Mouse (Mus musculus) CH12.LX (cell line): ENCODE results near the gene Afm. TPM values are rescaled to one million over a fixed set of nuclear protein-coding genes. Genes with fewer than 3 reads are reported as not detected.

Experiments
- DNase-seq: peaks from one replicate; pipeline ENCODE4 v3.0.0-alpha.2; 2013; ENCODE audit errors: extremely low read depth
- H3K27ac ChIP-seq: 2 replicates; pipeline ENCODE4 v1.5.1; 2012; ENCODE audit warnings: low read depth, mild to moderate bottlenecking, control low read depth, moderate library complexity; ENCODE audit not compliant: insufficient read depth
- H3K27me3 ChIP-seq: replicated peaks from 2 replicates; pipeline ENCODE3; 2012; ENCODE audit warnings: inconsistent platforms
- H3K36me3 ChIP-seq, 2 experiments: replicated peaks in 1 of 2; 2 replicates each; pipeline versions ENCODE3 to v1.6.1; 2012; ENCODE audit warnings: inconsistent platforms in 1 of 2, low read length in 1 of 2, mild to moderate bottlenecking in 1 of 2, mixed read lengths in 1 of 2, moderate library complexity in 1 of 2; ENCODE audit not compliant: control insufficient read depth in 1 of 2, insufficient read depth in 1 of 2
- H3K4me1 ChIP-seq, 2 experiments: 2 replicates each; pipeline ENCODE4 v1.6.1; 2012; ENCODE audit warnings: inconsistent platforms in 1 of 2, moderate library complexity in 1 of 2; ENCODE audit not compliant: insufficient read depth in 2 of 2, control insufficient read depth in 1 of 2
- H3K4me2 ChIP-seq: 2 replicates; pipeline ENCODE4 v1.6.1; 2012; ENCODE audit warnings: low read depth, mild to moderate bottlenecking, control low read depth; ENCODE audit not compliant: poor library complexity, insufficient read depth, severe bottlenecking
- H3K4me3 ChIP-seq, 3 experiments: fragments of 150-350 bp in 1 of 3; sonication (generic) in 1 of 3; replicated peaks in 1 of 3; 2 replicates each; pipeline versions ENCODE3 to v1.5.1; 2011 to 2012; ENCODE audit warnings: low read depth in 2 of 3, low read length in 2 of 3, mild to moderate bottlenecking in 2 of 3, moderate library complexity in 2 of 3, control low read depth in 1 of 3, improper control_type of control experiment in 1 of 3, inconsistent platforms in 1 of 3, mixed read lengths in 1 of 3; ENCODE audit not compliant: poor library complexity in 1 of 3
- H3K79me2 ChIP-seq: replicated peaks from 2 replicates; pipeline ENCODE4 v1.6.1; 2012; ENCODE audit warnings: mild to moderate bottlenecking, moderate library complexity; ENCODE audit not compliant: control insufficient read depth, poor library complexity, insufficient read depth, severe bottlenecking; ENCODE audit errors: extremely low read depth
- H3K9ac ChIP-seq: 2 replicates; pipeline ENCODE4 v1.6.1; 2012; ENCODE audit warnings: low read depth, mild to moderate bottlenecking, control low read depth, moderate library complexity; ENCODE audit not compliant: insufficient read depth
- H3K9me3 ChIP-seq: replicated peaks from 2 replicates; pipeline ENCODE3; 2012; ENCODE audit warnings: low read length, inconsistent platforms, mixed read lengths
- BHLHE40 ChIP-seq: IDR thresholded peaks from 2 replicates; pipeline ENCODE4 v1.6.1; 2011; ENCODE audit warnings: mild to moderate bottlenecking, low read depth, low read length, improper control_type of control experiment
- CHD1 ChIP-seq: IDR thresholded peaks from 2 replicates; pipeline ENCODE4 v1.6.1; 2012; ENCODE audit warnings: low read depth, low read length, improper control_type of control experiment, inconsistent platforms
- CHD2 ChIP-seq: IDR thresholded peaks from 2 replicates; pipeline ENCODE4 v1.6.1; 2011; ENCODE audit warnings: low read length, improper control_type of control experiment
- E2F4 ChIP-seq: IDR thresholded peaks from 2 replicates; pipeline ENCODE4 v1.6.1; 2011; ENCODE audit warnings: low read depth, low read length, improper control_type of control experiment; ENCODE audit not compliant: insufficient replicate concordance
- GABPA ChIP-seq: IDR thresholded peaks from 2 replicates; pipeline ENCODE4 v1.6.1; 2012; ENCODE audit warnings: low read depth, low read length, improper control_type of control experiment, inconsistent platforms; ENCODE audit not compliant: insufficient replicate concordance
- HCFC1 ChIP-seq: IDR thresholded peaks from 2 replicates; pipeline ENCODE4 v1.6.1; 2012; ENCODE audit warnings: low read depth, mild to moderate bottlenecking, inconsistent platforms, low read length, improper control_type of control experiment
- IRF4 ChIP-seq: IDR thresholded peaks from 2 replicates; pipeline ENCODE4 v1.6.1; 2014; ENCODE audit warnings: low read depth, mild to moderate bottlenecking, inconsistent platforms, low read length, improper control_type of control experiment
- JUN ChIP-seq: IDR thresholded peaks from 2 replicates; pipeline ENCODE4 v1.6.1; 2011; ENCODE audit warnings: low read depth, mild to moderate bottlenecking, low read length, improper control_type of control experiment, moderate library complexity; ENCODE audit not compliant: insufficient read depth
- KAT2A ChIP-seq: IDR thresholded peaks from 2 replicates; pipeline ENCODE4 v1.6.1; 2012; ENCODE audit warnings: low read length, improper control_type of control experiment, inconsistent platforms; ENCODE audit not compliant: insufficient replicate concordance
- MAX ChIP-seq: IDR thresholded peaks from 2 replicates; pipeline ENCODE4 v1.6.1; 2011; ENCODE audit warnings: low read length, improper control_type of control experiment
- MAZ ChIP-seq: IDR thresholded peaks from 2 replicates; pipeline ENCODE4 v1.6.1; 2012; ENCODE audit warnings: low read depth, mild to moderate bottlenecking, inconsistent platforms, low read length, improper control_type of control experiment, moderate library complexity
- MYC ChIP-seq: IDR thresholded peaks from 2 replicates; pipeline ENCODE4 v1.6.1; 2011; ENCODE audit warnings: low read depth, mild to moderate bottlenecking, improper control_type of control experiment, low read length
- NELFE ChIP-seq: IDR thresholded peaks from 2 replicates; pipeline ENCODE4 v1.6.1; 2011; ENCODE audit warnings: low read depth, low read length, improper control_type of control experiment
- POLR2A ChIP-seq: IDR thresholded peaks from 2 replicates; pipeline ENCODE4 v1.6.1; 2011; ENCODE audit warnings: low read depth, mild to moderate bottlenecking, improper control_type of control experiment, low read length
- RAD21 ChIP-seq: IDR thresholded peaks from 2 replicates; pipeline ENCODE4 v1.6.1; 2011; ENCODE audit warnings: low read depth, mild to moderate bottlenecking, low read length, improper control_type of control experiment, moderate library complexity
- RCOR1 ChIP-seq: conservative IDR thresholded peaks from 2 replicates; pipeline ENCODE4 v1.6.1; 2012; ENCODE audit warnings: low read depth, mild to moderate bottlenecking, inconsistent platforms, low read length, improper control_type of control experiment
- SMC3 ChIP-seq: IDR thresholded peaks from 2 replicates; pipeline ENCODE4 v1.6.1; 2011; ENCODE audit warnings: low read depth, low read length, improper control_type of control experiment
- TBP ChIP-seq: conservative IDR thresholded peaks from 2 replicates; pipeline ENCODE4 v1.6.1; 2011; ENCODE audit warnings: low read depth, low read length, improper control_type of control experiment
- TCF12 ChIP-seq: IDR thresholded peaks from 2 replicates; pipeline ENCODE4 v1.6.1; 2014; ENCODE audit warnings: low read depth, mild to moderate bottlenecking, inconsistent platforms, low read length, improper control_type of control experiment
- UBTF ChIP-seq: IDR thresholded peaks from 2 replicates; pipeline ENCODE4 v1.6.1; 2012; ENCODE audit warnings: low read depth, mild to moderate bottlenecking, inconsistent platforms, low read length, improper control_type of control experiment, moderate library complexity
- ZNF384 ChIP-seq: IDR thresholded peaks from 2 replicates; pipeline ENCODE4 v1.6.1; 2012; ENCODE audit warnings: low read depth, low read length, improper control_type of control experiment, inconsistent platforms
- dilution Hi-C: fragments of 300-500 bp; cut with MboI; formaldehyde crosslinking; loops from 2 replicates; pipeline ENCODE4 v1.14.3; 2020; ENCODE audit warnings: low sequenced_read_pairs; ENCODE audit not compliant: extremely low pct_unique_long_range_greater_than_20kb, extremely low pct_ligation_motif_present
- in situ Hi-C: fragments of 300-500 bp; cut with MboI; formaldehyde crosslinking; loops from 3 replicates; pipeline ENCODE4 v1.14.3; 2019; ENCODE audit warnings: low sequenced_read_pairs, low pct_ligation_motif_present, low pct_unique_long_range_greater_than_20kb, mixed read lengths
- polyA plus RNA-seq: library from polyadenylated mRNA; unstranded; fragments of >175 nt; gene quantifications from 2 replicates; pipeline ENCODE4 v1.2.1, GENCODE M21; 2012; ENCODE audit warnings: low read depth; ENCODE audit not compliant: insufficient read length
- total RNA-seq, 2 experiments: library from RNA; depleted of rRNA; stranded (reverse); fragments of 300-350 nt in 1 of 2; fragments of >200 nt in 1 of 2; gene quantifications; 2 replicates each; pipeline ENCODE4 v1.2.3; 2012 to 2014

Afm gene
- total and polyA plus RNA-seq, 3 experiments = not detected

GRCm38 (mm10) chr5:90485597-90485996 lies 33.1 kb upstream of the Afm start:
- in situ Hi-C loops (loop anchor here (25.0 kb wide), 1 partner anchor 273 kb away; the partner anchor contains the start of gene Cox18), dilution Hi-C loops (no loop called here)
- no peak overlapping the region for H3K27ac ChIP-seq

GRCm38 (mm10) chr5:90488323-90488722 lies 30.4 kb upstream of the Afm start:
- dilution Hi-C loops = no loop called here
- H3K4me2 ChIP-seq = no peak overlapping the region
- no peak overlapping the region for H3K9ac ChIP-seq
- H3K4me1 ChIP-seq = peaks cover 0 to 15% of the 10 kb centered on the region in 2 experiments; a peak in 2 of 4 replicates
- no peaks in the 10 kb centered on the region for H3K36me3 ChIP-seq
- no peak overlapping the region for H3K27ac ChIP-seq
- TF ChIP-seq POLR2A = no peak
- TF ChIP-seq NELFE = no peak
- TF ChIP-seq GABPA = no peak
- no peak for TF ChIP-seq CHD1
- TF ChIP-seq, all 38 proteins: peak for 0
- H3K9me3 ChIP-seq = no peaks in the 10 kb centered on the region
- no peak for DNase-seq
- no peak overlapping the region for H3K4me3 ChIP-seq
- no peaks in the 10 kb centered on the region for H3K79me2 ChIP-seq
- no peaks in the 10 kb centered on the region for H3K27me3 ChIP-seq
- in situ Hi-C loops = loop anchor here (25.0 kb wide), 1 partner anchor 276 kb away; the partner anchor contains the start of gene Cox18

More at GRCm38 (mm10) chr5:90485597-90485996, 33.1 kb upstream of the Afm start:
- H3K27me3 ChIP-seq = no peaks in the 10 kb centered on the region
- no peak overlapping the region for H3K4me2 ChIP-seq
- no peak overlapping the region for H3K4me3 ChIP-seq
- no peak overlapping the region for H3K9ac ChIP-seq
- no peaks in the 10 kb centered on the region for H3K9me3 ChIP-seq
- DNase-seq = no peak
- no peaks in the 10 kb centered on the region for H3K36me3 ChIP-seq
- TF ChIP-seq CHD2 (no peak), MAZ (no peak), UBTF (no peak), TCF12 (no peak), RAD21 (no peak), E2F4 (no peak), MAX (no peak), ZNF384 (no peak), TBP (no peak), IRF4 (no peak), RCOR1 (no peak), SMC3 (no peak), JUN (no peak), HCFC1 (no peak), MYC (no peak), POLR2A (no peak), KAT2A (no peak), BHLHE40 (no peak)
- TF ChIP-seq, all 38 proteins: peak for 0
- H3K4me1 ChIP-seq = peaks cover 0 to 3% of the 10 kb centered on the region in 2 experiments; a peak in 2 of 4 replicates
- H3K79me2 ChIP-seq = no peaks in the 10 kb centered on the region
